Mouse (Mus musculus) right cerebral cortex, postnatal 14 days (tissue): Measurements from ENCODE around the gene Gphn.
A peak's percentile ranks its signal among the peaks of the same experiment; 100 is the strongest.

Experiments
- DNase-seq: peaks from one replicate; pipeline ENCODE4 v3.0.0; 2022

The Gphn gene

GRCm38 (mm10) chr12:78225707-78226518, at the start of gene Gphn:
Gene Gphn (plus strand): TSS chr12:78226379.
- peak; percentile 90 for DNase-seq

DNA sequence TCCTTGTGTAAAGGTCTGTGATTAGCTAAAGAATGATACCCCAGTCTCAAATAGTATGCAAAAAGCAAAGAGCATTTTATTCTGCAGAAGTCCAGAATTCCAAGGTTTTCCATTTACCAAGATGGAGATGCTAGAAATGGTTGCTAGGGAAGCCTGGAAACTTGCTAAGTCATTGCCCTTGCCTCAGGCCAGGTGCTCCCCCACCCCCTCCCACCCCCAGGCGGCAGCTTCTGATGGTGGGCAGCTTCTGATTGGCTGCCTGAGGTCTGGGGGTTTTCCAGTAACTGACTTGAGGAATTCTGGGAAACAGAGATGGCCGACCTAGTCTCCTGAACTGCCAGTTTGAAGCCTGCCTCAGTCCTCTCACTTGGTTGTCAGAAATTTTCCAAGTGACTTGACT, 44.7 kb upstream of the Gphn start:
- DNase-seq: no peak

GRCm38 (mm10) chr12:78193942-78194341, 32.2 kb upstream of the Gphn start, which contains the start of gene Gm6657:
Gene Gm6657 (plus strand): TSS chr12:78194242.
- no peak for DNase-seq

- DNase-seq: no peak
Observed at GRCm38 (mm10) chr12:78195368-78195767, 30.8 kb upstream of the Gphn start.

GRCm38 (mm10) chr12:78203646-78204045, 22.5 kb upstream of the Gphn start:
- DNase-seq: no peak

DNA sequence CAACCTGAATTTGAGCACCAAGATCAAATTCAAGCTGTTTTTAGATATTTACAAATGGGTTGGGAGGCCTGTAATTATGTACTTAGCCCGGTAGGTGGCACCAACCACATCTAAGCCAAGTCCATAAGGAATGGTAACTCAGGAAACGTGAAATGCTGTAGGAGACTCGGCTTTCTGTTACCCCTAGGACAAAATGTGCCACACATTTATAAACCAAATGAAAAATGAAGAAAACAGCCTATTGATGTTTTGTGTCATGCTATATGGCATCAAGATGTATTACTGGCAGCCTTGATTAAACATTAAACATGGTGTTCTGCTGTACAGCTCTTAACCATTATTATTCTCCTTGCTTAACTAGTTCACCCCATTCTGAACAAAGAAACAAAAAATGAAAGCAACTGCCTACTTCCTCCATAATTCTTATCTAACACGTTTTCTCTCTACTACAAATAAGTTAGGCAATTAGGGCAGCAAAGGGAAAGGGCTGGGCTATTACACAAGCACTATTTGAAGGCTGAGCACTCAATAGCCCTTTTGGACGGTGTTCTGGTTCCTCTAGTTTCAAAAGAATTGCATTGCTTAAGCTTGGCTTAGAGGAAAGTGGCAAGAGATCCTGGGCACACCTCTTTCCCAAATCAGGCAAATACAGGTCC, 20.1 kb upstream of the Gphn start:
- DNase-seq: peak; percentile 12

DNA sequence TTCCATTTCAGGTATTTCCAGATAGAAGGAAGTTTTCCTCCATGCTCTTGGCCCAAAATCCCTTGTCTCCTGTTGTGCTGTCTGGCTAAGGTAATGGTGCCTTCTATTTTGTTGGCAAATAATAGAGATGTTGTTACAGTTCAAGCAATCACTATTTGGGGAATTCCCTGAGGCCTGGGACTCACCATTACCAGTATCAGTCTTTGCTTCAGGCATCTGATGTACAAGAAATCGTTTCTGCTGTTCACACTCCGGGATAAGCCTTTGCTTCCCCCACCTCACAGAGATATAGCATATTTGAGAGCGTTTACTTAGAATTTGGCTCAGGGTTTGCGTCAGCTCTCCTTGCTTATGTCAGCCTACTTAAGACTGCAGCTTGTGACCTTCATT, 19.6 kb upstream of the Gphn start:
- no peak for DNase-seq

GRCm38 (mm10) chr12:78209856-78210255, 16.3 kb upstream of the Gphn start:
- DNase-seq: no peak

DNA sequence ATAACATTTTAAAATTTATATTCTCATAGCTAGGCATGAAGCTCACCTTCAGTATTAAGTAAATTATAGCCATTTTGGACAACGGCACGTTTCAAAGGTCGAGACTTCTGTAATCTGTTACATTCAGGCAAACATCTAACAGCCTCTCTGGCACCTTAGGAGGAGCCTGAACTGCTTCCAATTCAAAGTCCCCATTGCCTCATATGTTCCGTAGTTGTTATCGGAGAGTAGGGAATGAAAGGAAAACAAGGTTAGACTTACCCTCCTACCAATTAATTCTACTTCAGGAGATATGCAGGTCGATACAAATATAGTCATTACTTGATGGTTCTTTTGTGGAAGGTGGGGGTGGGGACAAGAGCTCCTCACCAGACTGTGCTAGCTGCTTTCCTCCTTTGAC, 10.7 kb upstream of the Gphn start:
- DNase-seq: no peak

DNA sequence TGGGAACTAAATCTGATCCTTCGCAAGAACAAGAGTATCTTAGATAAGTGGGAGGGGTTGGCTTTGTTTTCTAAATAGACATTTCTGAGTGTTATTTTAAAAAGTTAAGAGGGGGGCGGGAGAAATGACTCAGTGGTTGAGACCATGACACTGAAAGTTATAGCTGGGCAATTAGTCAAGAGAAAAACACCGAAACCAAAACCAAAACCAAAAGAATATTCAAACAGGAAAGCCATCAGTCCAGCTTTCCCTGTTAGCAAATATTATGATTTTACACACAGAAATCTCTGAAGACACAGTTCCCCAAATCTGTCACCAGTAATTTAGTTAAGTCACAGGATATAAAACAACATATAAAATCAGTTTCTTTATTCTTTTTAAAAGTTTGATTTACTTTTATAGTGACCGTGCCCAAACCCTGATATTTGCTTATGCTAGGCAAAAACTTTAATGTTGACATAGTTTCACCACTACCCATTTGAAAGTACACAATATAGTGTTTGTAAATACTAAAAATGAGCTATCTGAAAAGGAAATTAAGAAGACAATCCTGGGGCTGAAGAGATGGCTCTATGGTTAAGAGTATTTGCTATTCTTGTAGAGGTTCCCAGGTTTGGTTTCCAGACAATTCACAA, 6.9 kb upstream of the Gphn start:
- DNase-seq: no peak

DNA sequence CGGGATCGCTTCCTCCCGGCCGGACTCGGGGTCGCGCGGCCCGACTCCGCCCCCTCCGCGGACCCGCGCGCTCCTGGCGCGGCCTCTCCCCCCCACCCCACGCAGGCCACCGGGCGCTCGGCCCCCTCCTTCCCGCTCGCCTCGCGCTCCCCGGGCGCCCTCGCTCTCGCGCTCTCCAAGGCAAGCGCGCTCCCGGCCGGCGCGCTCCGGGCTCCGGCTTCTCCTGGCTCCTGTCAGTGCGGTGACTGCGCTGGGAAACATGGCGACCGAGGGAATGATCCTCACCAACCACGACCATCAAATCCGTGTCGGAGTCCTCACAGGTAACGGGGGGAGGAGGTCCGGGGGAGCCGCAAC, 318 bp downstream of the Gphn start:
- peak; percentile 86 for DNase-seq

DNA sequence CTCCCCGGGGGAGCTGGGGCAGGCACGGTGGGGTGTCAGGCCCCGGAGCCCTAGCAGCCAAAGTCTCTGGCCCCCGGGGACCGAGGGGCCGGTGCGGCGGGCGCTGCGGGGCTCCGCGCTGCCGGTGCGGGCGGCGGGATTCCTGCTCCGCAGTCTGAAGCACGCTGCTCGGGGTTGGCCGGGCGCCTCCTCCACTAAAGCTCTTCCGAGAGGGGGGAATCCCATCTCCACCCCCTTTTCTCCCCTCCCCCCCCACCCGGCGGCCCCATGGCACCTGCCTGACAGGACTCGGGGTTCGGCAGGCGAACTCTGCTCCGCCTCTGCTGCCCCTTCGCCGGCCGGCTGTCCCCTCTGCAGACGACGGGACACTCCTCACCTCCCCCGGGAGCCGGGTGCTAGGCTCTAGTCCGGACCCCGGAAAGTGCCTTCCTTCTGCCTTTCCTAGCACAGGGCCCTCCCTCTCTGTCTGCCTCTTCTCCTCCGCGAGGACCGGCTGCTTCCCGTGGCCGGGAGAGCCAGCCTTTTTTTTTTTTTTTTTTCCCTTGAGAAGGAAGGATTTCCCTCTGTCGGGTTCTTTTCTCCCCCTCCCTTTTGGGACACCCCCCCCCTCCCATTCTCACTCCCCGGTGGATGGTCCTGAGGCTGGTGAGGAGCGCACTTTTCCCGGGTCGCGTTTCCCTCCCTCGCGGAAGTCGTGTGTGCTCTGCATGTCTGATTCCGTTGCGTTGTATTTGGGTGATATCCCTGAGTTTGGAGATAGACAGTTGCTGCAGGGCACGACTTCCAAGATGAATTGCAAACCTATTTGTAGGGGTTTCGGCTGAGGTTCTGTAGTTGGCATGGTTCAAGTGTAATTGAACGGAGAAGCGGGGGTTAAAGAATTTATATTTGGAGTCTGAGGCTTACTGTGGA, 1.1 kb downstream of the Gphn start:
- peak; percentile 48 for DNase-seq

DNA sequence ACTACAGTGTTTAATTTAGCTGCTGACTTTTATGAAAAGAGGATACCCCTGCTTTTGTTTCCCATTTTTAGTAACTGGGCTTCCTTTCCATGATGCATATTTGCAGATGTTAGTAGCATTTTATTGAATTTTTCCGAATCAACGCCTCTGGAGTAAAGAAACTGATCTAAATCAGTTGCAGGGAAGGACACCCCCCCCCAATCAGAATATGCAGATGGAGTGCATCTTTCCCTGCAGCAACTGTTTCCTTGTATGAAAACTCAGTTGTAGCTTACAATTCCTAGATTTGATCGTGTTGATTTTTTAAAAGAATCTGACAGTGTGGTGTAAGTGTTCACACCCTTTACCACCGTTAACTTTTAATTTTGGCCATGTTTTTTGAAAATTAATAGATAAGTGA, 2.0 kb downstream of the Gphn start:
- no peak for DNase-seq

DNA sequence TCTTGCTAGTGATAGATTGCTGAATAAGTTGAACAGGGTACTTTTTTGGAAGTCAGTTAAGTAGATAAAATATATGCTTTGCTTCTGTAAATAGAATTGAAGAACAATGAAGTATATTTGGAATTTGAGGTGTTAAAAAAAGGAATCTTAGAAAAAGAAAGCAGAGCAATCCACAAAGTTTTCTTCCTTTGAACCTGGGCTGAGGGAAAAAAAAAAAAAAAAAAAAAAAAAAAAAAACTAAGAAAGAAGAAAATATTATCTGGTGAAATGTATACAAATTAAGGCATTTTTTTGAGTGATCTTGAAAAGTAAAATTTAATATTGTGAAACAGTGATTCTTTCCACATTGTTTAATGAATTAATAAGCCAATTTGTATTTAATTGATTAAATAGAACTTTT, 6.4 kb downstream of the Gphn start:
- DNase-seq: no peak

DNA sequence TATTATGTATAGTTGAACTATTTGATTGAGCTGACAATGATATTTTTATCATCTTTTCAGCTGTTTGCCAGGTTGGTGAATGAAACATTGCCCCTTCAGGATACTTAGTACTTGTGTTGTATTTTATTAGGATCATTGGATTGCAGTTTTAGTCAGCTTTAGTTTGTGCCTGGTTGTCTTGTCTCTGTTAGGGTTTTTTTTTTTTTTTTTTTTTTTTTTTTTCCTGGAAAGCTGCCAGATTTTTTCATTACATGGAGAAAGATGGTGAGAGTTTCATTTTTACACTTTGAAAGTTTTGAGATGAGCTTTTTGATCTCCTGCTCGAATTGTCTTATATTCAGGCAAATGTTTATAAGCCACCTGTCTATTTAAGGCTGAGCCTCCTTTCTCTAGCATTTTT, 22.2 kb downstream of the Gphn start:
- DNase-seq: no peak

DNA sequence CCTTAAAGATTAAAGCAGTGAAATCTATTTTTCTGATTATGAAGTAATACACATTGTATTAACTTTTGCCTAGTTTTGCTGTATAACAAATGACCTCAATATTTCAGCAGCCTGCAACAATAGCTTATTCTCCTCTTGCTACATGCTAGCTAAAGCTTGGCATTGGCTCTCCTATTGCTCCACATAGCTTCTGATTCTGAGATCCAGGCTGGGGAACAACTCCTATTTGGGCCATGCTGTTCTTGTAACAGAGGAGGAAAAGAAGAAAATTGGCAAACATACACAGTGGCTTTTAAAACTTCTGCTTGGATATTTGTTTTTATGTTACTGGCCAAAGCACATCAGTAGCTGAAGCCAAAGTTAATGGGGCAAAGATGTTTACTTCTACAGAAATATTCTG, 23.0 kb downstream of the Gphn start:
- DNase-seq: no peak

- DNase-seq: no peak
Observed at GRCm38 (mm10) chr12:78277386-78277785, 51.2 kb downstream of the Gphn start.

DNA sequence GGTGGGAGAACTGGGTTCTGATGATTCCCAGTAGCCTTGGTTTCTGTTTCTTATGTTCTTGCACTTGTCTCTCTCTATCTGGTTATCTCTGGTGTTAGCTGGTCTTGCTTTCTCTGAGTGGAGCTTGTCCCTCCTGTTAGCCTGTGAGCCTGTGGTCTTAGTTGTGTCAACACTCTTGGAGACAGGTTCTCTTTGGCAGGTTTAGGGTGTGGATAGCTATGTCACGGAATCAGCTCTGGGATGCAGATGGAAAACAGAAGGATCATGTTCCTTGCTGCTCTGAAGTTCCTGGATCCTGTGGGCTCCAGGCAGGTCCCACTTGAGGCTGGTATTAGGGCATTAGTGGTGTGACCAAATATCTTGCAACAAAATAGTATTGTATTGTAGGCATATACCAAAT, 64.2 kb downstream of the Gphn start:
- no peak for DNase-seq

DNA sequence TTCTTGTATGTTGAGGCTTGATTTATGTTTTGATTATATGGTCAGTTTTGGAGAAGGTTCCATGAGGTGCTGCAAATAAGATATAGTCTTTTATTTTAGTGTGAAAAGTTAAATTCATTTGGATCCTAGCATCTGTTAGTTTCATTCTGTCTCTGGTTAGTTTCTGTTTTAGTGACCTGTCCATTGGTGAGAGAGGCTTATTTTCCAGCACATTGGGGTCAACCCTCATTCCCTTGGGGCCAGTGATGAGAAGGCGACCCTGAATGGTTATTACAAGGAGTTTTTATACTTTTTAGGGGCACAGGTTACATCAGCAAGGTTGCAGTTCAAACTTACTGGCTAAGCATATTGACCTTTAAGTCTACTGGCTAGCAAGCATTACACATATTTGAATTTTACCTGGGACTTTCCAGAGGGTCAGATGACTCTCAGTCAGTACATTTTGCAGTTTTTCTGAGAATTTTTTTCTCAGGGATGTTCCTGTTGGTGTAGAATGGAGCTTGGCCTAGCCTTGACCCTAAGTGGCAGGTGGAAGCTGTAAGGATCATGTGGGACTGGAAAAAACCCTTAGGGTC, 72.7 kb downstream of the Gphn start:
- DNase-seq: no peak

- DNase-seq: no peak
Observed at GRCm38 (mm10) chr12:78315106-78315505, 88.9 kb downstream of the Gphn start.

GRCm38 (mm10) chr12:78327946-78328345, 101.8 kb downstream of the Gphn start:
- no peak for DNase-seq

DNA sequence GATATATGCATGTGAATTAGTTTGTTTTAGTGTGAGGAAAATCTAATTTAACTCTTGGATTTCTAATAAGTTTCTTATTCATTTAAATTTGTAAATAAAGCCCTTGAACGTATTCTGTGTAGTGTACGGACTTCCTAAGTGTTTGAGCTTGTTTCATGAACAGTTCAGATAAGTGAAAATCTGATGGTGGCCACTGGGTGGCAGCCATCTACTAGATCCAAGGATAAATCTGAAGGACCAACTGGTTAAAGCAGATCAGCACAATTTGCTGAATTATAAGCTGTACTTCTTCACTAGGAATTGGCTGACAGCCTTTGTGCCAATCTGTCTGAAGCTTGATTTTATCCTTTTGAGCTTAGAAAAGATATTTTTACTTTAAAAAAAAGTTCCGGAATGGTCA, 105.9 kb downstream of the Gphn start:
- DNase-seq: peak; percentile 70

DNA sequence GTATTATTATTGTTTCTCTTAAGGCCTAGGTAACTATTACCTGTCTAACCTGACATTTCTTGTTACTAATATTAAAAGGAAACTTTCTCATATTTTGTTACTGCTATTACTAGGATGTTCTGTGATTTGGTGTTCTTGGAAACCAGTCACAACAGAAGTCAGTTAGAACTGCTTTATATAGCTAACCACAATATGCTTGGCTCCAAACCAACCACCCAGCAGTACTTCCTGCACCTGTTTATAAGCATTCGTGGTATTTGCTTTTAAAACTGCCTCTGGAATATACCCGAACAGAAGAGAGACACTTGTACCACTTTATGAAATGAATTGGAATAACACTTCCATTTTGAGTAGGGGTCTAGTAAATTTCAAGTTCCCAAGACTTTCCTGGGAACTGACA, 130.3 kb downstream of the Gphn start:
- DNase-seq: no peak
